Mouse (Mus musculus) spleen, embryonic (tissue): ENCODE measurements around the gene Rbm33.

Source experiments
- CTCF ChIA-PET: fragments of 350-600 bp; sonication (Branson Sonifier 250); formaldehyde crosslinking; loops from one replicate; lab custom pipeline; 2022; lab: Charles Lee

The Rbm33 gene

DNA sequence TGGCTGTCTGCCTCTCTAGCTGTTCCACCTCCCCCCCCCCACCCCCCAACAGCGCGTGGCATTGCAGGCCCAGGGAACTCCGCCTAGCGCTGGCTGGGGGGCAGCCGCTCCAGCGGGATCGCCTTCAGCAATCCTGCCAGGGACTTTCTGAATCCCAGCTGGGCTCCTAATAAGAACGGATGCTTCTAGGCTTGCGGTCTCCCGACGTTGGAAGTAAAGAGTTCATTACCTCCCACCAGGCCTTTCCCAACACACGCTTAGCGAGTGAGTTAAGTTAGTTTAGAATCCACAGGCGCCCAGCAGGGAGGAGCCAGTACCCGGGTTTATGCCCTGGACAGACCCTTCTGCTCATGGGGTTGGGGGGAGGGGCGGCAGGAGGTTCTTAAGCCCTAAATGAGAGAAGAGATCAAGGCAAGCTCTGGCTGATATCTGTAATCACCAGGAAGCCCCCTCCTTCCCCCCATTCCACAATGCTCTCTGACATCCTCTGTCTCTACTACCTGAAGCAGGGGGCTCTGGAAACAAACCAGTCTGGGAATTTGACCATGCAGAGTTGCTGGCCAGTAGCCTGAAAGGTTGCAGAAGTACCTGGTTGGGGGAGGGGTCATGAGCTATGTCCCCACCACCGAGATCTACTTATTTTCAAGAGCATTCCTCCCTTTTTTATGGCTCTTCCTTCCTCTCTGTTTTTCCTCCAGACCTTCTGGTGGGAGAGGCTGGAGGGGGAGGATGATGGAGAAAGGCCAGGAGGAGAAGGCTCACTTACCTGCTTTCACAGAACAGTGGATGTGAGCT lies 143.8 kb downstream of the Rbm33 start:
- CTCF ChIA-PET: no interaction called here

DNA sequence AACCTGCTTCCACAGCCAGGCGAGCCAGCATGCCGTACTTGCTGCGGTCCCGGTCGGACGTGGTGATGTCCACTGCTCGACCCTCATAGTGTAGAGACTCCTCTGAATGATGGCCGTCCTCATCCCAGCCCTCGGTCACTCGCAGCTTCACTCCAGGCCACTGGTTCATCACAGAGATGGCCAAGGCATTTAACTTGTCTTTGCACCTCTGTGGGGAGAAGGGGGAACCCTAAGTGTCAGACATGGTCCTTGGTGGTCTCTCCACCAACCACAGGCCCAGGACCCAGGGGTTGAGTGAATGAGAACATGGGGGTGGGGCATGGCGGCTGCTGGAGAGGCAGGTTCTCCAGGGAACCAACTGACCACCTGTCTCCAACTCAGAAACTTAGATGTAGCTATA lies 144.5 kb downstream of the Rbm33 start:
- CTCF ChIA-PET: no interaction called here

DNA sequence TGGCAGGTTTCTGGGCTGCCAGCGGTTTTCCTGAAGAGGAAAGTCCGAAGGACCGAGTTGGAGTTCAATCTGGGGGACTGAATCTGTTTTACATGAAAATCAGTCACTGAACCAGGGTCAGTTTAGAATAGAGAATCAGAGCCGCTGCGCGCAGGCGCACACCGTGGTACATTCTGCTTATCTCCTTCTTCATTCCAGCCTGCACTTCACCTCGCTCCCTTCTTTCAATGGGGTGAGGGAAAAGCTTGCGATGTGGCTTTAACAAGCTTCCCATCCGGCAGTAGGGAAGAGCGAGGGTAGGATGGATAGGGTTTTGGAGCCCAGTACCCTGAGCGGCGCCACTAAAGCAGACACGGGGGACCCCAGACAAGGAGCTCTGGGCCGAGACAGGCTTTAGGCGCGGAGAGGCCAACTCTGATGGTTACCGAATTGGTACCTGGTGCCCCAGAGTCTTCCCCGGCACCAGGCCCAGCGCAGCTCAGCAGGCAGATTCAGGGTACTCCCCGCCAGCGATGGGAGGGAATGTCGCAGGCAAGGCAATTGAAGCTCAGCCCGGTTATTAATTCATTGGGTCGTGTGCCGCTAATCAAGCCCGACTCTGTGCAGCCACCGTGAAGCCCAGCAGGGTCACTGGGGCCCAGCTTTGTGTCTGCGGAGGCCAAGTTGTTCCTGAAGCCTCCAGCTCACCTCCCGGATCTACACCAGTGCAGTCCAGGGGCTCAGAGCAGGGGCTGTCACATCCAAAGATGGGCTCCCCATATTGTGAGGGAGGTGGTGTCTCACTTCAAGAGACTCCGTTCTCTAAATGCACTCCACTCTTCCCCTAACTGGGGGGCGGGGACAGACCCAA lies 146.0 kb downstream of the Rbm33 start:
- CTCF ChIA-PET: no interaction called here

DNA sequence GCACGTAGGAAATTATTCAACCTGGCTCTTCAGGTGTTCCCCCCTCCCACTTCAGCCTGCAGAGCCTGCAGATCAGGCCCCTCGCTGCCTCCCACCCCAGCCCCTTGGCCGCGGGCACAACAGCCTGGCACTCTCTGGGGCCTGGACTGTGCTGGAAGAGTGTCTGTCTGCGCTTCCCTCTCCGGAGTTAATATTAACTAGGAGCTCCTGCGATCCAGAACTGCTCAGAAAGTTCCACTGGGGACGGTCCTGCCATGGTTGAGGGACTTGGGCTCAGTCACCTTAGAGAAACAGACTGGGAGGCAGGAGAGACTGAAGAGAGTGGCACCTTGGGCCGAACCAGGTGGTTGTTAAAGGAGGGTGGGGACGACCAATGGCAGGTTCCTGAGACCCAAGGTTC lies 146.7 kb downstream of the Rbm33 start:
- CTCF ChIA-PET: no interaction called here

DNA sequence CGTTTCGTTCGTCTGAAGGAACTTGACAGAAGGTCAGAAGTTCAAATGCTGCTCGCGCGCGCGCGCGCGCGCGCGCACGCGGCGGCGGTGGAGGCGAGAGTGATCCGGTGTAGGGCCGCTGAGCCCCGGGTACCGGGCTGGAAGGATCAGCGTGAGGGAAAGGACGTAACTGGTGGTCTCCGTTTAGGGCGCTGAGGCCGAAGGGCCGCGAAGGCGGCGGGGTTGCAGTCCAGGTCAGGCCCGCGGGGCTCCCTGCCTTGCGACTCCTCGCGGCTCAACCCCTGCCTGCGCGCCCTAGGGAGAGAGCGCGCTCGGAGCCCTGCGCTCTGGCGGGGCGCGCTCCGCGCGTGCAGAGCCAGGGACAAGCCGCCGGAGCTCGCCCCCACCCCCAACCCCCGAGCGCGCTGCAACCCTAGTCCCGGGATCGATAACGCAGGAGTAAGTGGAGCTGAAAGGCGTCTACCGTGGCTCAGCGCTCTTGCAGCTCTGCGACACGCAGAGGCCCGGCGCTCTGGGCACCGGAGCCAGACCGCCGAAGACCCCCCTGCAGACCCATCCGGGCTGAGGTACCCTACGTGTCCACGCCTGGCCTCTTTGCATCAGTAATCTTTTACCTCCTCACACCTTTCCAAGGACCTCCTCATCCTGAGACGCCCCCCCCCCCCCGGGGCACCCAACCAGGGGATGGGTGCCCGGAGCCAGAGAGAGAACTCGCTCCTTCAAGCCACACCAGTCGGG lies 147.6 kb downstream of the Rbm33 start:
- CTCF ChIA-PET: no interaction called here

DNA sequence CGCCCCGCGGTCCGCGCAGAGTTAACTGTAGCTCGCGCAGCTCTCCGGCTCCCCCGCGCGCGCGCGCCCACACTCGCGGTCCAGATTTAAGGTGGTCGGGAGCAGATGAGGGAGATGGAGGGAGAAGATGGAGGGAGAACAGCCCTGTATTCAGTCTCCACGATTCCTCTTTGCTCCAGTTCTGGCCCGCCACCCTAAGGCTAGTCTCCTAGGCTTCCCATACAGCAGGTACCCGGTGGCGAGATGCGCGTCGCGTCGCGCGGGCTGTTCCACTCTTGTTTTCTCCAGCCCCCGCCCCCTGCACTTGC lies 148.1 kb downstream of the Rbm33 start:
- CTCF ChIA-PET: no interaction called here

DNA sequence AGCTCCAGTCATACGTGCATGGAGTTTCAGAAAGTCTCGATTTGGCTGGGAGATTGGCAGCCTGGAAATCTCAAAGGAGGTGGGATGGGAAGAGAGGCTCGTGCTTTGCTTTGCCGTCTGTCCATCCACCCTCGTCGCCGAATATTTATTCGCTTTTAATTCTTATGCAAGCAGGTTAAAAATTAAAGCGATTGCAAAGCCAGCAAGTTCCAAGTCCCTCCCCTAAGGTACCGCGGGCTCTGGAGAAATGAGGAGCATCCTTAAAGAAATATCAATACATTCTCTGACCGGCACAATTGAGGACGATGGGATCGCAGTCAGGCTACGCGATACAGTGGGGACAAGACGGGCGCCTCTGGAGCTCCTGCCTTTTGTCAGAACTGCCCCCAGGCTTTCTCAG lies 148.6 kb downstream of the Rbm33 start:
- CTCF ChIA-PET: no interaction called here

DNA sequence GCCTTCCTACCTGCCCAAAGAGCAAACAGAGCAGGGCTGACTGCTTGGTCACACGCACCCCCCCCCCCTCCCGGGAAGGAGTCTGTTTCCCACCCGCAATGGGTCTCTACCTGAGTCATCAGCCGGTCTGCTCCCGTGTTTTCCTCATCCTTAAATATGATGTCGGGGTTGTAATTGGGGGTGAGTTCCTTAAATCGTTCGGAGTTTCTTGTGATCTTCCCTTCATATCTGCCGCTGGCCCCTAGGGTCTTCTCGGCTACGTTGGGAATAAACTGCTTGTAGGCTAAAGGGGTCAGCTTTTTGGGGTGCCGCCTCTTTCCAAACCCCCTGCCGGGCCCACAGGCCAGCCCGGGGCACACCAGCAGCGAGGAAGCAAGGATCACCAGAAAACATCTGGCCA lies 149.4 kb downstream of the Rbm33 start:
- CTCF ChIA-PET: no interaction called here

DNA sequence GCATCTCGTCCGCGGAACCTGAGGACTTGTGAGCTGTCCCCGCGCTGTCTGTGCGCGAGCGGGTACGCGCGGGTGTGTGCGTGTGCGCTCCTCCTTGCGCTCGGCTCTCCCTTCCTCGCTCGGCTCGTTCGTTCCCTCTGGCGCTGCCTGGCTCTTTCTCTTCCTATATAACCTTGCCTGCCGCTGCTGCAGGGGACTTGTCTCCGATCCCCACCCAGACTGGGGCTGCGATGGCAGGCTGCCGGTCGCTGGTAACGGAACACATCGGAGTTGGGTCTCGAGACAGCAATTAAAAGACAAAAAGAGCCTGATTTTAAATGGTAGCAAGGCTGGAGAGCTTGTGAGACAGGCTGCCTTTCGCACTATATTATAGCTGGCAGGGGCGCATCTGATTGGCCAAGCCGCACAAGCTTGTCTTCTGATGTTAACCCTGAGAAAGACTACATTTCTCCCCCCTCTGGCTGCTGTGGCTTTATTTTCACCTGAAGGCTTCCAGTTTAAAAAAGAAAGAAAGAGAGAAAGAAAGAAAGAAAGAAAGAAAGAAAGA lies 149.9 kb downstream of the Rbm33 start, which contains the start of gene Shh:
TSS of gene Shh (minus strand) at position 497 of the 547 bp plus-strand sequence.
- CTCF ChIA-PET: no interaction called here
